Mouse (Mus musculus): ENCODE results near the gene Anks6.
A peak's percentile ranks its signal among the peaks of the same experiment; 100 is the strongest.

Gene Anks6

GRCm38 (mm10) chr4:47043866-47044265 is 13.4 kb downstream of the Anks6 start:
- DNase-seq: no peak

- DNase-seq: no peak
These were observed 17.6 kb downstream of the Anks6 start for GRCm38 (mm10) chr4:47039586-47039985.

- peak; percentile 56 to 68 for DNase-seq
These were observed 19.9 kb downstream of the Anks6 start for GRCm38 (mm10) chr4:47037321-47037657.

- DNase-seq: no peak
These were observed 20.5 kb downstream of the Anks6 start for GRCm38 (mm10) chr4:47036486-47037320.

- DNase-seq: no peak
These were observed 21.7 kb downstream of the Anks6 start for GRCm38 (mm10) chr4:47035536-47035935.

- DNase-seq: no peak
These were observed 25.1 kb downstream of the Anks6 start for GRCm38 (mm10) chr4:47032171-47032570.

- no peak for DNase-seq
These were observed 28.4 kb downstream of the Anks6 start for GRCm38 (mm10) chr4:47028791-47029190.

GRCm38 (mm10) chr4:47023949-47024348 is 33.3 kb downstream of the Anks6 start:
- DNase-seq: no peak

- no peak for DNase-seq
These were observed 34.2 kb downstream of the Anks6 start for GRCm38 (mm10) chr4:47022804-47023603.

- peak; percentile 33 to 41 for DNase-seq
These were observed 36.7 kb downstream of the Anks6 start for GRCm38 (mm10) chr4:47020563-47020962.

- DNase-seq: no peak
These were observed 42.1 kb downstream of the Anks6 start for GRCm38 (mm10) chr4:47015156-47015555.

- no peak for DNase-seq
These were observed 44.8 kb downstream of the Anks6 start for GRCm38 (mm10) chr4:47012476-47012875.

GRCm38 (mm10) chr4:47010400-47011231 is 46.6 kb downstream of the Anks6 start:
- peak; percentile 34 to 36 for DNase-seq

GRCm38 (mm10) chr4:47000626-47001395 is 56.4 kb downstream of the Anks6 start:
- no peak for DNase-seq

GRCm38 (mm10) chr4:46997969-46998368 is 59.3 kb downstream of the Anks6 start:
- DNase-seq: no peak

- DNase-seq: no peak
These were observed 64.3 kb downstream of the Anks6 start for GRCm38 (mm10) chr4:46992827-46993473.

- no peak for DNase-seq
These were observed 65.3 kb downstream of the Anks6 start for GRCm38 (mm10) chr4:46991959-46992316.

GRCm38 (mm10) chr4:46991016-46991958 is 65.9 kb downstream of the Anks6 start, which contains the start of gene Gabbr2:
TSS of gene Gabbr2 (minus strand) at chr4:46991873.
- DNase-seq: no peak

GRCm38 (mm10) chr4:46990281-46991015 is 66.8 kb downstream of the Anks6 start:
- no peak for DNase-seq

GRCm38 (mm10) chr4:46989842-46990241 is 67.4 kb downstream of the Anks6 start:
- no peak for DNase-seq
